Mouse (Mus musculus) G1E (cell line): ENCODE results near the gene Guca1a. TPM values are rescaled to one million over a fixed set of nuclear protein-coding genes. Genes with fewer than 3 reads are reported as not detected.
"Not testable (repeated sequence)": the region's sequence is repeated elsewhere in the genome, so short reads cannot be mapped to it uniquely, and the experiment has no call there.

Experiments
- ATAC-seq: 2 replicates; pipeline ENCODE4 v1.8.0; 2016; ENCODE audit warnings: mild to moderate bottlenecking; ENCODE audit not compliant: insufficient number of reproducible peaks, poor library complexity, low FRiP score, severe bottlenecking; ENCODE audit errors: extremely low read depth
- DNase-seq: peaks from one replicate; pipeline ENCODE4 v3.0.0; 2012; ENCODE audit warnings: low spot score
- H3K27me3 ChIP-seq: 2 replicates; pipeline ENCODE4 v1.6.1; 2012; ENCODE audit warnings: mild to moderate bottlenecking, low read length, inconsistent platforms; ENCODE audit not compliant: insufficient read depth
- H3K36me3 ChIP-seq: replicated peaks from 2 replicates; pipeline ENCODE3; 2012; ENCODE audit warnings: mild to moderate bottlenecking, inconsistent platforms
- H3K4me1 ChIP-seq: 2 replicates; pipeline ENCODE4 v1.6.1; 2012; ENCODE audit warnings: low read depth, low read length, inconsistent platforms, mixed read lengths; ENCODE audit not compliant: insufficient read depth
- H3K4me3 ChIP-seq: 2 replicates; pipeline ENCODE4 v1.5.1; 2012; ENCODE audit warnings: low read depth, mild to moderate bottlenecking, inconsistent platforms, low read length, moderate library complexity, mixed read lengths
- H3K9me3 ChIP-seq: replicated peaks from 2 replicates; pipeline ENCODE4 v1.6.1; 2012; ENCODE audit warnings: inconsistent platforms
- CTCF ChIP-seq: IDR thresholded peaks from 2 replicates; pipeline ENCODE4 v1.5.1; 2012; ENCODE audit warnings: low read depth, low read length, inconsistent platforms, mixed read lengths
- GATA1 ChIP-seq: IDR thresholded peaks from 2 replicates; pipeline ENCODE4 v1.6.1; 2012; ENCODE audit warnings: borderline replicate concordance, low read length, inconsistent platforms, mixed read lengths
- GATA2 ChIP-seq: IDR thresholded peaks from 2 replicates; pipeline ENCODE4 v1.6.1; 2012; ENCODE audit warnings: low read depth, low read length, inconsistent platforms, borderline replicate concordance
- POLR2AphosphoS5 ChIP-seq: IDR thresholded peaks from 2 replicates; pipeline ENCODE4 v1.6.1; 2012; ENCODE audit warnings: low read depth, low read length, inconsistent platforms; ENCODE audit not compliant: insufficient replicate concordance
- TAL1 ChIP-seq: conservative IDR thresholded peaks from 2 replicates; pipeline ENCODE4 v1.6.1; 2012; ENCODE audit warnings: low read depth, low read length, inconsistent platforms, mixed read lengths
- polyA plus RNA-seq: library from polyadenylated mRNA; stranded (reverse); fragments of >175 nt; gene quantifications from 2 replicates; pipeline ENCODE4 v1.2.3, GENCODE M21; 2012
- total RNA-seq, 2 experiments: library from RNA; stranded (forward) in 1 of 2; stranded (reverse) in 1 of 2; fragments of 200-1000 nt in 1 of 2; fragments of >200 nt in 1 of 2; fragmentation: Nextera tagmentation in 1 of 2; gene quantifications; 2 replicates each; pipeline ENCODE4 v1.2.3; 2014 to 2017

Gene Guca1a
- total and polyA plus RNA-seq, 3 experiments: 0.08 TPM; not detected in 2

DNA sequence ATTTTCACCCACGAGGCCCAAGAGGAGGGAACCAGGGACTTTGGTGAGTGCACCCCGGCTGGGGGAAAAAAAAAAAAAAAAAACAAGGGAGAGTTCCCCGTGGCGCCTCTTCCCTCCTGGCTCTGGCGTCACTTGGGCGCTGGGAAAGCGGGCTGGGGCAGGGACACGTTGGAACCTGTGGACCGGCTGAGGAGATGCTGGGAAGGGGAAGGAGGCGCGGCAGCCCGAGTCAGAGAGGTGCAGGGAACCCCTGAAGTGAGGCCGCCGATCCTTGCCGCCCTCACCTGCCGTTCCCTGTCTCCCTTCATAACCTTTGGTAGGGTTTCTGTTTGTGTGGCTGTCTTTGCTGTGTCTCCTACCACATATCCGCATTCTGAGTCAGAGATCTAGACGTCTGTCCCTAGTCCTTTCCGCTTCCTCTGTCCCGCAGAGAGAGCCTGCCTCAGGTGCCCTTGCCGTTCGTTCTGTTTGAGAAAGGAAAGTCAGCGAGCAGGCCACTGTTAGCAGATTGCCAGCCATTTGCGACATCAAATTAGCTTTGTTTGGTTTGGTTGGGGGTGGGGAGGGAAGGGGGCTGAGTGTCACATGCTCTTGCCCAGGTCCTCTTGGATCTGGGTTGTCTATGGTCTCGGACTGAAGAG, 36.6 kb upstream of the Guca1a start, which contains the start of gene 1700001C19Rik:
Gene 1700001C19Rik (minus strand): TSS at position 470 of the 641 bp plus-strand sequence.
- Histone ChIP-seq H3K9me3 (no peaks in the 10 kb centered on the region), H3K36me3 (no peaks in the 10 kb centered on the region), H3K4me1 (no peaks in the 10 kb centered on the region), H3K4me3 (no peak within 1 kb of the TSS), H3K27me3 (peaks cover 53% of the 10 kb centered on the region)
- TF ChIP-seq CTCF: no peak
- no peak for TF ChIP-seq TAL1
- no peak for TF ChIP-seq POLR2AphosphoS5
- TF ChIP-seq GATA2: no peak
- TF ChIP-seq GATA1: no peak
- DNase-seq (no peak), ATAC-seq (no peak)

DNA sequence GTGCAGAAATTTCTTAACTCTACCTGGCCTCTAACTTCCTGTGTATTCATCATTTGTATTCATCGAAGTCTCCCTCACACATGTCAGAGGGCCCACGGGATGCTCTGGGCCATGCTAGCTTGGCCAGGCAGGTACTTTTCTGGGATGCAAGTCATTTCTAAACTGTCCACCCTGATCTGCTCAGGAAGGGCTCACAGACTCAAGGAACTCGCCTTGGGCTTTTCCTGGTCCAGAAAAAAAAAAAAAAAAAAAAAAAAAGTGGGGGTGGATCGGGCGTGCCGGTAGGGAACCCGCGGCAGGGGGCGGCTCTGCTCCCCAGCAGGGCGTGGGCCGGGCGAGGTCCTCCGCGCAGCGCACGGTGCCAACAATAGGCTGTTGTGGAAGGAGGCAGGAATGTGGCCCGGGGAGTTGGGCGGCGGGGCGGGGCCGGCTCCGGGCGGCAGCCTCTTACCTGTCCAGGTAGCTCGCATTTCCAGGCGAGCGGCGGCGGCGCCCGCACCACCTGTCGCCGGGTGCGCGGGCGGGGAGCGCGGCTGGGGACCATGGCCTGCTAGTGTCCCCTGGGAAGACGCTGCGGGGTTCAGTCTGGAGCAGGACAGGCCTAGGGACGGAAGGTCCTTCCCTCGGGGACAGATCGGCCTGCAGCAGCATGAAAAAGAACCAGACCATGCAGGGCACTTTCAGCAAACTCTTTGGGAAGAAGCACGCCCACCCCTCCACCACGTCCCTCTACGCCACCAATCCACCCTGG, 35.9 kb upstream of the Guca1a start, which contains the start of gene AI661453:
Gene AI661453 (plus strand): TSS at position 460 of the 751 bp plus-strand sequence.
- Histone ChIP-seq H3K36me3 (no peaks in the 10 kb centered on the region), H3K27me3 (peaks cover 52% of the 10 kb centered on the region), H3K4me3 (no peak within 1 kb of the TSS), H3K9me3 (no peaks in the 10 kb centered on the region), H3K4me1 (no peaks in the 10 kb centered on the region)
- ATAC-seq: no peak
- DNase-seq: no peak
- TF ChIP-seq TAL1 (no peak), CTCF (no peak), GATA1 (no peak), GATA2 (no peak)

DNA sequence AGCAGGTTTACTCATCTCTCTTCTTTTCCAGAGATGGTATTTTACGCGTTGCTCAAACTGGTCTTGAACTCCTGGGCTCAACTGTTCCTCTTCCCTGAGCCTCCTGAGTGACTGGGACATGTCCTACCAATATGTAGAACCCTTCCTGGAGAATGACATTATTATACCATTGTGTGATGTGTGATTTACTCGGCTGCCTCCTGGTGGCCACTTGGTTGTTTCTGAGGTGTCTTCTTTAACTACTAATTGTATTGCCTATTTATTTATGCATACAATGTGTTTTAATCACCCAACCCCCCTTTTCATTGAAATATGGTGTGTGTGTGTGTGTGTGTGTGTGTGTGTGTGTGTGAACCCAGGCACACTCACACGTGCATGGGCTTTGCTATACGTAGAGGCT, 30.4 kb upstream of the Guca1a start:
- no peak overlapping the region for H3K4me3 ChIP-seq
- TF ChIP-seq POLR2AphosphoS5: no peak
- no peak for ATAC-seq

DNA sequence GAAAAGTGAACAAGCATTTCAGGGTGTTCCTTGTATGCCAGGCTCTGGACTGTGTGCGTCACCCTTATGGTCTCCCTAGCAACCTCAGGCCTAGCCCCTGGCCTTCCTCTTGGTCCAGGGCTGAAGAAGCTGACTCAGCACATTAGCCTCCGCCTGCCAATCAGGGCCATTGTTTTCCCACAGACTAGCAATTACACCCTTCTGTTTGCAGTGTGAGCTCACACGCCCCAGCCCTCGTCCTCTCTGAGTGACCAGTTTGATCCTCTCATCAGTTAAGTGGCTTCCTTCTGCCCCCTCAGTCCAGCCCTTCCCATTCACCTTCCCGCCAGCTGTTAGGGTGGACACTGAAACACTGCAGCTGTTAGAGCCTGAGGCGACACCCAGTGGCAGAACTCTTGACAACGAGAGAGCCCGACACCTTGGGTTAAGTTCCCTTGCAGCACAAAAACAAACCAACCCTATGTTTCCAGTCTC, 28.5 kb upstream of the Guca1a start:
- ATAC-seq: no peak
- no peak for TF ChIP-seq GATA2
- TF ChIP-seq POLR2AphosphoS5: no peak
- TF ChIP-seq CTCF: no peak
- no peak for TF ChIP-seq GATA1
- no peak for TF ChIP-seq TAL1
- Histone ChIP-seq H3K27me3 (peaks cover 21% of the 10 kb centered on the region), H3K4me3 (no peak overlapping the region), H3K36me3 (no peaks in the 10 kb centered on the region), H3K9me3 (no peaks in the 10 kb centered on the region), H3K4me1 (0 out of 2 replicates have a peak, but pooled peaks cover 3% of the 10 kb centered on the region)
- no peak for DNase-seq

More for the DNA sequence above, 30.4 kb upstream of the Guca1a start:
- Histone ChIP-seq H3K27me3 (peaks cover 21% of the 10 kb centered on the region), H3K36me3 (no peaks in the 10 kb centered on the region), H3K4me1 (no peaks in the 10 kb centered on the region), H3K9me3 (no peaks in the 10 kb centered on the region)
- no peak for DNase-seq

GRCm38 (mm10) chr17:47427316-47427715, 26.9 kb upstream of the Guca1a start:
- Histone ChIP-seq H3K36me3 (no peaks in the 10 kb centered on the region), H3K9me3 (no peaks in the 10 kb centered on the region), H3K4me1 (0 out of 2 replicates have a peak, but pooled peaks cover 3% of the 10 kb centered on the region), H3K27me3 (peaks cover 18% of the 10 kb centered on the region; the same call in 1 of the 2 replicates), H3K4me3 (no peak overlapping the region)
- ATAC-seq (no peak), DNase-seq (no peak)
- TF ChIP-seq GATA1: no peak
- TF ChIP-seq GATA2: no peak
- TF ChIP-seq POLR2AphosphoS5: no peak
- TF ChIP-seq CTCF: no peak
- TF ChIP-seq TAL1: no peak

DNA sequence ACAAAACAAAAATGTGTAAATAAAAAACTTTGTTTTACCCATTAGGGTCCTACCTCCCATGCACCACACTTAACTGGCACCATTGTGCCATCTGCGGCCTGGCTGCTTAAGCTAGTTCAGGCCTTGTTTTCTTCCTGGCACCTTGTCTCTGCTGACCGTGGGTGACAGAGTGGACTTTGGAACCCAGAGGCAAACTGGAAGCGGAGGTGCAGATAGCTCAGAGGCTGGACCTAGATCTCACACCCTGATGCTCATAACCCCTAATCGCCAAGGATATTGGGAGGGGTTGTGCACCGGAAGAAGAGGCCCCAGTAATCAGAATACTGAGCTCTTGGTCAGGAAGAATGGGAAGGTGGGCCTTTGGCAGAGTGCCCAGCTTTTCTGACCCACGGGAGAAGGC, 23.8 kb upstream of the Guca1a start:
- H3K4me3 ChIP-seq: no peak overlapping the region
- 0 out of 2 replicates have a peak, but pooled peaks cover 3% of the 10 kb centered on the region for H3K4me1 ChIP-seq
- H3K27me3 ChIP-seq: peaks cover 10% of the 10 kb centered on the region; the same call in 1 of the 2 replicates
- ATAC-seq (no peak), DNase-seq (no peak)
- no peaks in the 10 kb centered on the region for H3K36me3 ChIP-seq
- TF ChIP-seq POLR2AphosphoS5 (no peak), GATA1 (no peak), TAL1 (no peak), GATA2 (no peak), CTCF (no peak)
- no peaks in the 10 kb centered on the region for H3K9me3 ChIP-seq

DNA sequence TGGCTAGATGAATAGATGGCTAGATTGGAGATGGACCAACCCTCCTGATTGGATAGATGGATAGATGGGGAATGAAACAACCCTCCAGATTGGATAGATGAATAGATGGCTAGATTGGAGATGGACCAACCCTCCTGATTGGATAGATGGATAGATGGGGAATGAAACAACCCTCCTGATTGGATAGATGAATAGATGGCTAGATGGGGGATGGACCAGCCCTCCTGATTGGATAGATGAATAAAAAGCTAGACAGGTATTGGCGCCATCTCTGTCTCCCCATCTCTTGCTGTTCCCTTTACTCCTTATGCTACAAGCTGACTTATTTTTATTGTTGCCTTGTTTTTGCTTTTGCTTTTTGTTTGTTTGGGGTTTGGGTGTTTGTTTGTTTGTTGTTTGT, 22.2 kb upstream of the Guca1a start:
- not testable (repeated sequence) for H3K27me3 ChIP-seq, H3K9me3 ChIP-seq, H3K4me1 ChIP-seq, DNase-seq, ATAC-seq, H3K4me3 ChIP-seq, H3K36me3 ChIP-seq
